ENCODE assay signal across 8 mouse cellular contexts in genomic region chr16:16911641-16912597, GRCm38 (mm10). TPM values are rescaled to one million over a fixed set of nuclear protein-coding genes. Genes with fewer than 3 reads are reported as not detected.
A peak's percentile ranks its signal among the peaks of the same experiment; 100 is the strongest.
DNase-seq lines count a peak whose midpoint lies in the region; ATAC-seq lines count a peak whose summit lies in the region.

No protein-coding gene starts in this region.

- H3K4me1 ChIP-seq in hindbrain, embryonic 13.5 days (replicated peaks), result peaks cover 12% of the 10 kb centered on the region

- H3K9me3 ChIP-seq in hindbrain, embryonic 13.5 days, result no peaks in the 10 kb centered on the region

- H3K27ac ChIP-seq in hindbrain, embryonic 13.5 days, result peak overlapping the region; percentile 84

- peak; percentile 83 for DNase-seq in NIH3T3 (ENCODE audit: low read depth)
- peak; percentile 72 for DNase-seq in cerebellum, adult 9-11 months
- peak; percentile 66 to 72 for DNase-seq in frontal cortex, postnatal 14 days (ENCODE audit: low spot score in 2 of 2)
- peak; percentile 69 for DNase-seq in left cerebral cortex, adult 11 months (ENCODE audit: low spot score)
- DNase-seq in lung, postnatal 4 days, result peak; percentile 84 to 88
- DNase-seq in right cerebral cortex, adult 18-20 months, result peak; percentile 75
- DNase-seq in urinary bladder, postnatal 10 days (ENCODE audit: low spot score), result peak; percentile 62

- no peaks in the 10 kb centered on the region for H3K27me3 ChIP-seq in hindbrain, embryonic 13.5 days

- no peak overlapping the region for H3K4me3 ChIP-seq in hindbrain, embryonic 13.5 days

- no peak overlapping the region for H3K4me2 ChIP-seq in hindbrain, embryonic 13.5 days

- WGBS in hindbrain, embryonic 13.5 days, result 28% methylated on average over 13 of the region's 13 CpGs

- ATAC-seq in hindbrain, embryonic 13.5 days (ENCODE audit: low FRiP score), result peak; percentile 86

- H3K36me3 ChIP-seq in hindbrain, embryonic 13.5 days, result peaks cover 97% of the 10 kb centered on the region

- 0 out of 2 replicates have a peak overlapping the region, but pooled peaks have one; percentile 24 for H3K9ac ChIP-seq in hindbrain, embryonic 13.5 days

RNA-seq across cellular contexts. Expression of gene Ppm1f, which starts 15.7 kb away (rescaled TPM):
- polyA plus RNA-seq in hindbrain, embryonic 13.5 days (2015; fragmentation: Nextera tagmentation; extraction: Ambion mirVana), result 26.3 and 28.2 TPM in 2 replicates

RNA-seq across cellular contexts. Expression of gene Vpreb1, which starts 41.3 kb away (rescaled TPM):
- 1.7 and 2.3 TPM in 2 replicates for polyA plus RNA-seq in hindbrain, embryonic 13.5 days (2015; fragmentation: Nextera tagmentation; extraction: Ambion mirVana)

RNA-seq across cellular contexts. Expression of gene Top3b, which starts 41.4 kb away (rescaled TPM):
- polyA plus RNA-seq in hindbrain, embryonic 13.5 days (2015; fragmentation: Nextera tagmentation; extraction: Ambion mirVana), result 71.0 and 72.8 TPM in 2 replicates

RNA-seq across cellular contexts. Expression of gene Igll1, which starts 48.1 kb away (rescaled TPM):
- 0.14 TPM in 1 of 2 replicates, not detected in the other for polyA plus RNA-seq in hindbrain, embryonic 13.5 days (2015; fragmentation: Nextera tagmentation; extraction: Ambion mirVana)
